25 mouse cellular contexts compared by ENCODE assay signal in genomic region chr3:69154691-69155090, GRCm38 (mm10). TPM values are rescaled to one million over a fixed set of nuclear protein-coding genes. Genes with fewer than 3 reads are reported as not detected.
DNase-seq lines count a peak whose midpoint lies in the region; ATAC-seq lines count a peak whose summit lies in the region.
"Had no signal": no experiment of that assay in that cellular context is flagged by ENCODE, and none has a peak within 500 bp of the region (broad histone marks: within the 10 kb centered on the region; RNA-seq: fewer than 3 reads in every experiment).

No protein-coding gene starts in this region.

- H3K4me2 ChIP-seq in hindbrain, embryonic 12.5 days (replicated peaks) = no peak overlapping the region
- H3K4me2 ChIP-seq: embryonic facial prominence, embryonic 13.5 days; forebrain, embryonic 13.5 days; kidney, embryonic 15.5 days; neural tube, embryonic 12.5 days had no signal

- no peaks in the 10 kb centered on the region for H3K9me3 ChIP-seq in hindbrain, embryonic 12.5 days (replicated peaks)
- H3K9me3 ChIP-seq: embryonic facial prominence, embryonic 13.5 days; forebrain, embryonic 13.5 days; hindbrain, embryonic 10.5 days; kidney, embryonic 15.5 days; midbrain, embryonic 10.5 days; neural tube, embryonic 12.5 days had no signal

- H3K36me3 ChIP-seq in splenic B cell, adult 2 months (ENCODE audit: control insufficient read depth, insufficient read depth, low read length, poor library complexity, severe bottlenecking) = no peaks in the 10 kb centered on the region
- H3K36me3 ChIP-seq in hindbrain, embryonic 12.5 days = no peaks in the 10 kb centered on the region
- H3K36me3 ChIP-seq: embryonic facial prominence, embryonic 13.5 days; hindbrain, embryonic 10.5 days; kidney, embryonic 15.5 days; midbrain, embryonic 10.5 days; neural tube, embryonic 12.5 days had no signal

- H3K27ac ChIP-seq in hindbrain, embryonic 12.5 days = no peak overlapping the region
- H3K27ac ChIP-seq: embryonic facial prominence, embryonic 13.5 days; forebrain, embryonic 13.5 days; hindbrain, embryonic 10.5 days; hindbrain, postnatal 0 days; kidney, embryonic 15.5 days; liver, embryonic 14.5 days; midbrain, embryonic 10.5 days; neural tube, embryonic 12.5 days had no signal

- no peak overlapping the region for H3K4me3 ChIP-seq in hindbrain, embryonic 12.5 days
- H3K4me3 ChIP-seq: embryonic facial prominence, embryonic 13.5 days; forebrain, embryonic 13.5 days; hindbrain, embryonic 10.5 days; kidney, embryonic 15.5 days; midbrain, embryonic 10.5 days; neural tube, embryonic 12.5 days had no signal

- DNase-seq in layer of hippocampus, adult 9-11 months = peak; percentile 39
- no peak for DNase-seq in layer of hippocampus, postnatal 25 days (ENCODE audit: extremely low spot score in 1 of 2, low spot score in 1 of 2)
- peak; percentile 7 to 44 for DNase-seq in spleen, postnatal 36 days (ENCODE audit: low spot score in 2 of 2)
- DNase-seq in spleen, postnatal 10 days (ENCODE audit: low spot score in 2 of 2) = no peak
- peak; percentile 82 for DNase-seq in splenic B cell, adult 2 months (ENCODE audit: low read depth, low spot score)
- DNase-seq in heart, adult 8-10 months (ENCODE audit: low spot score) = no peak
- DNase-seq: cerebellum, adult 11 months; cerebellum, postnatal 25 days; embryo, embryonic 11 days; gastrocnemius, postnatal 36 days; kidney, adult 11 months; kidney, postnatal 36 days; retina, postnatal 1 day; thymus, adult 18-20 months; thymus, postnatal 36 days had no signal

- H3K4me1 ChIP-seq in hindbrain, embryonic 12.5 days = no peaks in the 10 kb centered on the region
- H3K4me1 ChIP-seq: embryonic facial prominence, embryonic 13.5 days; forebrain, embryonic 13.5 days; hindbrain, embryonic 10.5 days; kidney, embryonic 15.5 days; midbrain, embryonic 10.5 days; neural tube, embryonic 12.5 days had no signal

- ATAC-seq in megakaryocyte, adult 5-6 weeks (ENCODE audit: poor library complexity, severe bottlenecking) = peak; percentile 59
- ATAC-seq in hindbrain, embryonic 12.5 days (ENCODE audit: low FRiP score) = no peak
- ATAC-seq: forebrain, embryonic 13.5 days; hindbrain, postnatal 0 days had no signal

- H3K27me3 ChIP-seq in splenic B cell, adult 2 months (ENCODE audit: control insufficient read depth, insufficient read depth, low read length, poor library complexity, severe bottlenecking) = no peaks in the 10 kb centered on the region
- no peaks in the 10 kb centered on the region for H3K27me3 ChIP-seq in hindbrain, embryonic 12.5 days
- H3K27me3 ChIP-seq: embryonic facial prominence, embryonic 13.5 days; forebrain, embryonic 13.5 days; kidney, embryonic 15.5 days; neural tube, embryonic 12.5 days had no signal

- 83% methylated on average over 2 of the region's 2 CpGs for WGBS in hindbrain, embryonic 12.5 days

- H3K9ac ChIP-seq in hindbrain, embryonic 12.5 days = no peak overlapping the region
- H3K9ac ChIP-seq: embryonic facial prominence, embryonic 13.5 days; forebrain, embryonic 13.5 days; kidney, embryonic 15.5 days; liver, embryonic 14.5 days; neural tube, embryonic 12.5 days had no signal

RNA-seq across cellular contexts. Expression of gene Kpna4, which starts 27.8 kb away (rescaled TPM):
- total RNA-seq in layer of hippocampus, postnatal 25 days (2021) = 10 to 100 TPM; 79.5 to 84.7 TPM
- 65.3 and 67.4 TPM in 2 replicates for total RNA-seq in megakaryocyte, adult 5-6 weeks (2015)
- 49.2 and 50.2 TPM in 2 replicates for total RNA-seq in megakaryocyte, adult 5-6 weeks (2017)
- total RNA-seq in heart, adult 8-10 months (2022) = 10 to 100 TPM; 85.3 to 94.0 (median 91.3) TPM
- polyA plus RNA-seq in hindbrain, embryonic 12.5 days (2016; fragmentation: Nextera tagmentation; extraction: Ambion mirVana) = 54.1 and 58.4 TPM in 2 replicates

Comparison
In these comparisons a context has a peak if more than half of its experiments do, and no peak if none do; other contexts are left out.
1. DNase-seq: peak in layer of hippocampus, adult 9-11 months (single experiment), spleen, postnatal 36 days (2 of 2) and splenic B cell, adult 2 months (single experiment); none in layer of hippocampus, postnatal 25 days (0 of 2), spleen, postnatal 10 days (0 of 2) and heart, adult 8-10 months (single experiment).